Mouse (Mus musculus): ENCODE results near the gene Prodh2. TPM values are rescaled to one million over a fixed set of nuclear protein-coding genes. Genes with fewer than 3 reads are reported as not detected.

Gene Prodh2
- polyA plus RNA-seq, 1 experiment from 2014 or later: not detected

GRCm38 (mm10) chr7:30551445-30552101 is 58.2 kb downstream of the Prodh2 start:
- H3K27me3 ChIP-seq (ENCODE audit: control insufficient read depth, insufficient read depth, low read depth, low read length): no peaks in the 10 kb centered on the region
- H3K9me3 ChIP-seq (replicated peaks; ENCODE audit: control insufficient read depth, low read length, poor library complexity, severe bottlenecking): no peaks in the 10 kb centered on the region
- H3K36me3 ChIP-seq (ENCODE audit: control insufficient read depth, insufficient read depth, low read length): peaks cover 12% of the 10 kb centered on the region
- peak overlapping the region; percentile 93 for H3K27ac ChIP-seq (ENCODE audit: low read length)
- 4% methylated on average over 10 of the region's 10 CpGs for WGBS
- ATAC-seq: peak; percentile 72
- H3K4me1 ChIP-seq (ENCODE audit: control insufficient read depth, insufficient read depth, low read length): peaks cover 11% of the 10 kb centered on the region
- peak overlapping the region; percentile 54 for H3K4me3 ChIP-seq (ENCODE audit: low read depth, low read length)
- H3K4me2 ChIP-seq (ENCODE audit: low read length): peak overlapping the region; percentile 88
- peak overlapping the region; percentile 63 for H3K9ac ChIP-seq (ENCODE audit: low read depth, low read length)

GRCm38 (mm10) chr7:30552102-30553020 is 58.9 kb downstream of the Prodh2 start, which contains the start of the genes Hspb6 and Proser3:
Hspb6 (plus strand) TSS chr7:30552178.
Proser3 (minus strand) TSS chr7:30552299.
- peak; percentile 96 for ATAC-seq
- Histone ChIP-seq H3K9me3 (replicated peaks; ENCODE audit: control insufficient read depth, low read length, poor library complexity, severe bottlenecking) (no peaks in the 10 kb centered on the region), H3K36me3 (ENCODE audit: control insufficient read depth, insufficient read depth, low read length) (peaks cover 19% of the 10 kb centered on the region), H3K9ac (ENCODE audit: low read depth, low read length) (peak within 1 kb of the TSS; percentile 65), H3K4me1 (ENCODE audit: control insufficient read depth, insufficient read depth, low read length) (peaks cover 11% of the 10 kb centered on the region), H3K27me3 (ENCODE audit: control insufficient read depth, insufficient read depth, low read depth, low read length) (no peaks in the 10 kb centered on the region), H3K4me2 (ENCODE audit: low read length) (peak within 1 kb of the TSS; percentile 88), H3K4me3 (ENCODE audit: low read depth, low read length) (peak within 1 kb of the TSS; percentile 54), H3K27ac (ENCODE audit: low read length) (peak within 1 kb of the TSS; percentile 93)
- WGBS: under 1% methylated on average over 44 of the region's 44 CpGs

- Histone ChIP-seq H3K4me2 (ENCODE audit: low read length) (peak overlapping the region; percentile 88), H3K27ac (ENCODE audit: low read length) (peak overlapping the region; percentile 79), H3K4me3 (ENCODE audit: low read depth, low read length) (peak overlapping the region; percentile 54), H3K9ac (ENCODE audit: low read depth, low read length) (peak overlapping the region; percentile 65), H3K9me3 (replicated peaks; ENCODE audit: control insufficient read depth, low read length, poor library complexity, severe bottlenecking) (no peaks in the 10 kb centered on the region), H3K36me3 (ENCODE audit: control insufficient read depth, insufficient read depth, low read length) (peaks cover 19% of the 10 kb centered on the region), H3K4me1 (ENCODE audit: control insufficient read depth, insufficient read depth, low read length) (peaks cover 12% of the 10 kb centered on the region), H3K27me3 (ENCODE audit: control insufficient read depth, insufficient read depth, low read depth, low read length) (no peaks in the 10 kb centered on the region)
- no peak for ATAC-seq
- WGBS: 7% methylated on average over 23 of the region's 23 CpGs
Observed at GRCm38 (mm10) chr7:30553021-30553589, 59.7 kb downstream of the Prodh2 start.

- ATAC-seq: no peak
- no peak overlapping the region for H3K4me3 ChIP-seq (ENCODE audit: low read depth, low read length)
Observed at GRCm38 (mm10) chr7:30553810-30554584, 60.6 kb downstream of the Prodh2 start.

GRCm38 (mm10) chr7:30556894-30557536 is 63.6 kb downstream of the Prodh2 start:
- H3K27ac ChIP-seq (ENCODE audit: low read length): no peak overlapping the region
- no peak overlapping the region for H3K4me2 ChIP-seq (ENCODE audit: low read length)
- no peaks in the 10 kb centered on the region for H3K27me3 ChIP-seq (ENCODE audit: control insufficient read depth, insufficient read depth, low read depth, low read length)
- ATAC-seq: no peak
- no peak overlapping the region for H3K4me3 ChIP-seq (ENCODE audit: low read depth, low read length)
- H3K36me3 ChIP-seq (ENCODE audit: control insufficient read depth, insufficient read depth, low read length): peaks cover 19% of the 10 kb centered on the region
- peaks cover 28% of the 10 kb centered on the region for H3K4me1 ChIP-seq (ENCODE audit: control insufficient read depth, insufficient read depth, low read length)
- no peaks in the 10 kb centered on the region for H3K9me3 ChIP-seq (replicated peaks; ENCODE audit: control insufficient read depth, low read length, poor library complexity, severe bottlenecking)
- WGBS: 93% methylated on average over 18 of the region's 18 CpGs
- no peak overlapping the region for H3K9ac ChIP-seq (ENCODE audit: low read depth, low read length)

More at GRCm38 (mm10) chr7:30553810-30554584, 60.6 kb downstream of the Prodh2 start:
- WGBS: 86% methylated on average over 22 of the region's 22 CpGs
- peak overlapping the region; percentile 88; the same call in 1 of the 2 replicates for H3K4me2 ChIP-seq (ENCODE audit: low read length)
- no peak overlapping the region for H3K27ac ChIP-seq (ENCODE audit: low read length)
- no peaks in the 10 kb centered on the region for H3K9me3 ChIP-seq (replicated peaks; ENCODE audit: control insufficient read depth, low read length, poor library complexity, severe bottlenecking)
- H3K4me1 ChIP-seq (ENCODE audit: control insufficient read depth, insufficient read depth, low read length): peaks cover 21% of the 10 kb centered on the region
- H3K36me3 ChIP-seq (ENCODE audit: control insufficient read depth, insufficient read depth, low read length): peaks cover 19% of the 10 kb centered on the region
- no peaks in the 10 kb centered on the region for H3K27me3 ChIP-seq (ENCODE audit: control insufficient read depth, insufficient read depth, low read depth, low read length)
- H3K9ac ChIP-seq (ENCODE audit: low read depth, low read length): no peak overlapping the region

GRCm38 (mm10) chr7:30557901-30558514 is 64.6 kb downstream of the Prodh2 start:
- Histone ChIP-seq H3K27me3 (ENCODE audit: control insufficient read depth, insufficient read depth, low read depth, low read length) (no peaks in the 10 kb centered on the region), H3K9me3 (replicated peaks; ENCODE audit: control insufficient read depth, low read length, poor library complexity, severe bottlenecking) (no peaks in the 10 kb centered on the region), H3K36me3 (ENCODE audit: control insufficient read depth, insufficient read depth, low read length) (peaks cover 19% of the 10 kb centered on the region), H3K9ac (ENCODE audit: low read depth, low read length) (no peak overlapping the region; the same call in 1 of the 2 replicates), H3K4me1 (ENCODE audit: control insufficient read depth, insufficient read depth, low read length) (peaks cover 28% of the 10 kb centered on the region), H3K27ac (ENCODE audit: low read length) (no peak overlapping the region), H3K4me3 (ENCODE audit: low read depth, low read length) (no peak overlapping the region), H3K4me2 (ENCODE audit: low read length) (peak overlapping the region; percentile 92; the same call in 1 of the 2 replicates)
- no peak for ATAC-seq
- WGBS: 85% methylated on average over 13 of the region's 13 CpGs

- Histone ChIP-seq H3K27ac (ENCODE audit: low read length) (peak overlapping the region; percentile 72; the same call in 1 of the 2 replicates), H3K4me1 (ENCODE audit: control insufficient read depth, insufficient read depth, low read length) (peaks cover 23% of the 10 kb centered on the region), H3K9ac (ENCODE audit: low read depth, low read length) (peak overlapping the region; percentile 72), H3K27me3 (ENCODE audit: control insufficient read depth, insufficient read depth, low read depth, low read length) (no peaks in the 10 kb centered on the region), H3K4me3 (ENCODE audit: low read depth, low read length) (peak overlapping the region; percentile 65), H3K4me2 (ENCODE audit: low read length) (peak overlapping the region; percentile 92), H3K36me3 (ENCODE audit: control insufficient read depth, insufficient read depth, low read length) (peaks cover 19% of the 10 kb centered on the region), H3K9me3 (replicated peaks; ENCODE audit: control insufficient read depth, low read length, poor library complexity, severe bottlenecking) (no peaks in the 10 kb centered on the region)
- ATAC-seq: peak; percentile 9; the same call in 1 of the 2 replicates
- WGBS: 15% methylated on average over 12 of the region's 12 CpGs
Observed at GRCm38 (mm10) chr7:30558656-30559442, 65.4 kb downstream of the Prodh2 start.

Measured in midbrain, embryonic 16.5 days (tissue).